Mouse (Mus musculus) ovary, postnatal 36 days (tissue): ENCODE results near the gene Wars2.

Experiments
- DNase-seq: peaks from one replicate; pipeline ENCODE4 v3.0.0; 2022; ENCODE audit warnings: low spot score, mixed read lengths

Wars2 gene

GRCm38 (mm10) chr3:99247996-99248801 lies 107.3 kb downstream of the Wars2 start:
- no peak for DNase-seq

DNA sequence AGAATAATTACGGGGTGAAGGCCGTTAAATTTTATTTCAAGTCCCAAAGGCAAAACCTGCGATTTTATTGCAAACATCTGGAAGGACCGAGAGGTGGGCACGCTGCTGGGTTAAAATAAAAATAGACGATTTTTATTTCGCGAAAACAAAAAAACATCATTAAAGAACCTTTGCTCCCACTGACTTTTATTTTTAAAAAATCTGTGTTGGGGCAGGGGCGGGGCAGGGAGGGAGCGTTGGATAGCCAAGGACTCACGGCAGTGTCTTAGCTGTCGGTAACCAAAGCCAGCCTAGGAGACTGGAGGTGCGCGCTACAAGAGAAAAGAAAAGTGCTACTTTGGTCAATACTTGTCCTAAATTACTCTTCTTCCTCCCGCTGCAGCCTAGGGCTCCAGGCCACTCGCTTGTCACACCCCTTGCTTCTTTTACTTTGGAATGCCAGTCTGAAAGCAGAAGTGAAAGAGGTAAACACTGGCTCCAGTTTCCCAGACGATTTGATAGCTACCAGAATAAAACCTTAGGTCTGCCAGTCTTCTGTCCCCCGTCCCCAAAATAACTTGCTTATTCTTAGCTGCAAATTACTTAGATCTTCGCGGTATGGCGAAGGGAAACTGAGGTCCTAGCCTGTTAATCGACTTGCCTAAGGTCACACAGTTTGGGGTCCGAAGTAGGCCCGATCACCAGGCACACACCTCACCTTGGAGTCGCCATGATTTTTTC lies 108.1 kb downstream of the Wars2 start:
- no peak for DNase-seq

DNA sequence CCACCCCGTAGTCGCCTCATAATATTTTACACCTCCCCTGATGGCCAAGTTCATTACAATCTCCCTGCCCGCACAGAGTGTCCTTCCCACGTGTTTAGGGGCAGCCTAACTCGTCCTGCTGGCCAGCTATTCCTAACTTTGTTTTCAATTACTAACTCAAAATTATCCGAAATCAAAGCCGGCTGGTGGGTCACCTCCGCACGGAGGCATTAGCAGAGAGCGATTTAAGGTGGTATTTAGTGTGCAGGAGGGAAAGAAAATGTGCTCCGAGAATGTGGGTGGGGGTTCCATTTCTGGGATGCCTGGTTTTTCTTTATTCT lies 108.6 kb downstream of the Wars2 start:
- no peak for DNase-seq

GRCm38 (mm10) chr3:99249906-99250305 lies 109.0 kb downstream of the Wars2 start:
- DNase-seq, result no peak

- DNase-seq, result no peak
Measured at GRCm38 (mm10) chr3:99251271-99252165, 110.7 kb downstream of the Wars2 start.

- no peak for DNase-seq
Measured at GRCm38 (mm10) chr3:99252461-99253091, 111.7 kb downstream of the Wars2 start.

DNA sequence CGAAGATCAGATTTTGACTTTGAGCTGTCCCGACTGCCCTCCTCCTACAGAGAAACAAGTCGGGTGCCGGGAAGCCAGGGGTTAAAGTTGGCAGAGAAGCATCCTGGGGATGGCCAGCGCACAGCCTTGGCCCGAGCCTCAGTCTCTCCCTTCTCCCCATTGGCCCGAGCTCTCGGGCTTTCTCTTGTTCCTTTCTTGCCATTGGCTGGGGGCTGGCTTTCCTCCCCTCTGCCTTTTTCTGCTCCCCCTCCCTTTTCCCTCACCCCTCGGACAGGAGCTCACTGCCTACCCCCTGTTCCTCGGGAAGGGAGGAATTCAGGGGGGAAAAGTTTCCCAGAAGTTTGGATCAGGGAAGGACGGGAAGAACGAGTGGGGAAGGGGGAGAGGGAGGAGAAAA lies 112.2 kb downstream of the Wars2 start:
- DNase-seq, result no peak

GRCm38 (mm10) chr3:99253497-99254451 lies 112.9 kb downstream of the Wars2 start:
- peak; percentile 39 for DNase-seq

GRCm38 (mm10) chr3:99254559-99255151 lies 113.8 kb downstream of the Wars2 start:
- no peak for DNase-seq

- DNase-seq, result no peak
Measured at GRCm38 (mm10) chr3:99255411-99256365, 114.8 kb downstream of the Wars2 start.

DNA sequence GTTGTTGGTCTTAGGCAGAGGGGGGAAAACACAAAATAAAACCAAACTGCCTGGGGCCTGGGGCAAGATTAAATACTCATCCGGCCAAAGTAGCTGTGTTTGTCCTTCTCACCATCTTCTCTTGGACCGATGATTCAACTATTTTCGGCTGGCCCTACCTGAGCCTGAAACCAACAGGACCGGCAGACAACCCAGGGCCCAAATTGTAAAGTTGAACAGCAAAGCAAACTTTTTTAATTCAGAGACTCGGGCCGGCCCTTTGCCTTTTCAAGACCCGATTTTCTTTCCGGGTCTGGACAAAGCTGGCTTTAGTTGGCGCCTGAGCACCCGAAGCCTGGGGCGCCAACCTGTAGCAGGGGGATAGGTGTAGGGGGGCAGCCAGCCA lies 115.5 kb downstream of the Wars2 start:
- no peak for DNase-seq

GRCm38 (mm10) chr3:99256766-99257165 lies 115.9 kb downstream of the Wars2 start:
- no peak for DNase-seq

DNA sequence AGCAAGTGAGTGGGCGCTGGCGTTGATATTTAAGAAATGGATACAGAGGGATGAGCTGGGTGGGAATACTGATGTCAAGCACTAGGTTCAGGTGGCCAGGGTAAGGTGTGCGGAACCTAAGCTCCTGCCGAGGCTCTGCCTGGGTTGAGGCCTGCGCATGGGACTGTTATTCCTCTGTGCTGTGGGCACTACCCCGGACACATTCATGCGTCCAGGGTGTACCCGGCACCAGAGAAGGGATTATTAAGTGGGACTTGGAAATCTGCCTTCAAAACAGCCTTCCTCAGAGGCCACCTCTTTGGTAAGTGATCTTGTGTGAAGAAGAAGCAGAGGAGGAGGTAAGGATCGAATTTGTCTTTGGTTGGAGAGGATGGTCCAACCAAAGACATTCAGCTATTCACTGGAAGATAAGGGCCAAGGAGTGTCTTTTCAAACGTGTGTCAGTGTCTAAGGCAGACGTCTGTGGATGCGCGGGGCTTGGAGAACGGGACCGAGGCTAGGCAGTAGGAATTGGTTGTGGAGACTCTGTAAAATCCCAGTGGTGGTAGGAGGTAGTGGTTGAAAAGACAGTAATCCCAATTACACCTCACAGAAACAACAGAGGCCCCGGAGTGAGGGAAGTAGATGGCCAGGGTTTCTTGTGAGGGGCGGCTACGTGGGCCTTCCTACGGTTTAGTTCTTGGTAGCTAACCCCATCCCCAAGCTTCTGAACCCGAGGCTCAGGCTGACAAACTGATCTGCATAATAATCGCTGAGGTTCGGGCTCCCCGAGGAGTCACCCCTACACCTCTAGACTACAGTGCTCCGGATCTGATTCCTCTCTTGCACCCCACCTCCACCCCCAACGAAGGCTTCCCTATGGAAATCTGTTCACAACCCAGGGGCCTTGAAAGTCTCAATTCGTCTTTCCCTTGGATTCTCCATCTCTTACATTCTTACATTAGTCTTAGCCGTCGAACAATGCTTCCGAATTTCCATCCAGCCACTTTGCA lies 117.0 kb downstream of the Wars2 start:
- no peak for DNase-seq

- DNase-seq, result no peak
Measured at GRCm38 (mm10) chr3:99259741-99260270, 118.9 kb downstream of the Wars2 start.

DNA sequence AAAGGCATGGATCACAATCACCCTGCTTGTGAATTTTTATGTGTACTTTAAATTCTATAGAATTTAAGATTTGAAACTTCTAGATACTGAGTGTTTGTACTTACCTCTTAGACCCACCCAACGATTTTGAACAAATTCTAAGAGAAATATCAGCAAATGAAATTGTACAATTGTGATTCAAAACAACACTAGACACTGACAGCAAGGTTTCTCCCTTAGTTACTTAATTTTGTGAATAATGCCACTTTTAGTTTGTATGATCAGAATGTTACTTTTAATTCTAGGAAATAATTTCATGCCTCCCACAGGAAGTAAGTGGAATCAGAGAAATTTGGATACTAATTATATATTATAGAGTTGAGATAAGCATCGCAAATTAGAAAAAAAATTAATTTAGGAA lies 119.5 kb downstream of the Wars2 start:
- no peak for DNase-seq

DNA sequence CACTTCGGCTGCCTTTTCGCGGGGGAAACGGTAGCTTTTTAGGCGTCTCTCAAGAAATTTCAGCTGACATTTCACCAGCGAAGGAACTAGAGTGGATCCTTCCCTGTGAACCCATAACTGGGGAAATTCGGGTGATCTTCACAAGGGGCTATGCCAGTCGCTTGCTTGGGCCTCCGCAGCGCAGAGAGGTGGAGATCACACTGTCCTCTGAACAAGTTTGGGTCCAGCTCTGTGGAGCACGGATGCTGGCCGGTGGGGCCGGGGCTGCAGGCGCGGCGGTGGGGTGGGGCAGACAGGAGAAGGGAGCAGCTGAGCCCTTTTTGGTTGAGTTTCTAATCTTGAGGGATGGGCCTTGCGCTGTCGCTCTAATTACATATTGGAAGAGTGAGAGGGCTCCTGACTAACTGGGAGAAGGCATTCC lies 120.5 kb downstream of the Wars2 start:
- DNase-seq, result no peak

DNA sequence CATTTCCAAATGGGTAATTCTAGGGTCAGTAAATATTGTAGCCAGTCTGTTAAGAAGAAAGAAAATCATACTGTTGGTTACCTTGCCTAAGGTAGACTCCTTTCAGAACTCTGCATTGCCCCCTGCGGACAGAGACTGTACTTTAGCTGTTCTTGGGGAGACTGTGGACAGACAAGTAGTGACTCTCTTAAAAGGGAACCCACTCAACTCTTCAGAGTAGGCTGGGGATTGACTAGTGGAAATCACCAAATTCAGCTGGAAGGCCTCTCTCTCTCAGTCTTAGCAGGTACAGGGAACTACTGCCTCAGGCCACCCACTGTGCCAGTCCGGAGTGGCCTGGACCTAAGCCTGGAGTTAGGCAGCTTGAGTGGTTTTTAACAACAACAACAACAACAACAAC lies 121.1 kb downstream of the Wars2 start:
- DNase-seq, result no peak

DNA sequence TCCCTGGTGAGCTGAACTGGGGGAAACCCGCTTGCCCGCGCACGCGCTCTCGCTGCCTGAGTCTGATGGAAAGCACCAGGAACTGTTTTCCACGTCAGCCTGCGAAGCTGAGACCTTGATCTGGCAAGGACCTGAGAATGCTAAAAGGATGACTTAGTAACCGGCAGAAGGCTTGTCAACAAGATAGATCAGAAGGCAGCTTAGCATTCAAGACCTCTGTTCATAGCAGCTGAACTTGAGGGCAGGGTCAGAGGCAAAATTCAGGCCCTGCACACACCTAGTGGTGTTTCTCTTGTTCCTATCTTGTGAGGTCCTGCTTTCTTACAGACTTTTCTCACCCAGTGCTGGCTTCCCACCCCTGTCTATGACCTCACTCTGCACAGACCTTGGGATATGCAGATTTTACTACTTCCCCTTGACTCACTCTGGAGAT lies 122.6 kb downstream of the Wars2 start:
- DNase-seq, result no peak
